13 mouse cellular contexts compared by ENCODE assay signal in genomic region chr7:25490698-25491097, GRCm38 (mm10). TPM values are rescaled to one million over a fixed set of nuclear protein-coding genes. Genes with fewer than 3 reads are reported as not detected.
"Had no signal": no experiment of that assay in that cellular context is flagged by ENCODE, and none has a peak within 500 bp of the region (broad histone marks: within the 10 kb centered on the region; RNA-seq: fewer than 3 reads in every experiment).

No protein-coding gene starts in this region.

RNA-seq across cellular contexts. Expression of gene Ceacam2, which starts 49.0 kb away (rescaled TPM):
- polyA plus RNA-seq: heart, embryonic 10.5 days; heart, embryonic 11.5 days; heart, embryonic 12.5 days; heart, embryonic 15.5 days; heart, embryonic 16.5 days; heart, postnatal 0 days; hindbrain, embryonic 10.5 days; hindbrain, embryonic 11.5 days; hindbrain, embryonic 12.5 days; hindbrain, postnatal 0 days; intestine, embryonic 14.5 days; intestine, embryonic 16.5 days; kidney, embryonic 16.5 days had no signal
